Mouse (Mus musculus) gastrocnemius, adult 18-20 months (tissue): ENCODE data around the gene Ush1c. TPM values are rescaled to one million over a fixed set of nuclear protein-coding genes. Genes with fewer than 3 reads are reported as not detected.
A peak's percentile ranks its signal among the peaks of the same experiment; 100 is the strongest.
"Not testable (repeated sequence)": the region's sequence is repeated elsewhere in the genome, so short reads cannot be mapped to it uniquely, and the experiment has no call there.

Source experiments
- DNase-seq: peaks from one replicate; pipeline ENCODE4 v3.0.0; 2021; ENCODE audit warnings: low spot score
- total RNA-seq, 2 experiments: library from RNA; stranded (reverse); gene quantifications; 2 replicates each; pipeline ENCODE4 v1.2.3; 2021

Ush1c gene
- total RNA-seq, 2 experiments from 2014 or later: 9.5 to 11.0 TPM

GRCm38 (mm10) chr7:46208131-46208530, 30.2 kb downstream of the Ush1c start:
- DNase-seq: no peak

- DNase-seq: peak; percentile 50
Observed at GRCm38 (mm10) chr7:46204775-46205174, 33.5 kb downstream of the Ush1c start.

GRCm38 (mm10) chr7:46204046-46204471, 34.2 kb downstream of the Ush1c start:
- peak; percentile 70 for DNase-seq

- DNase-seq: no peak
Observed at GRCm38 (mm10) chr7:46201649-46202048, 36.7 kb downstream of the Ush1c start.

GRCm38 (mm10) chr7:46200021-46200420, 38.3 kb downstream of the Ush1c start:
- no peak for DNase-seq

- peak; percentile 39 for DNase-seq
Observed at GRCm38 (mm10) chr7:46195356-46195755, 42.9 kb downstream of the Ush1c start.

GRCm38 (mm10) chr7:46184232-46184631, 54.1 kb downstream of the Ush1c start:
- DNase-seq: no peak

GRCm38 (mm10) chr7:46181590-46181989, 56.7 kb downstream of the Ush1c start:
- peak; percentile 54 for DNase-seq

GRCm38 (mm10) chr7:46179431-46180275, 58.6 kb downstream of the Ush1c start, which contains the start of gene Abcc8:
Abcc8 (minus strand) TSS chr7:46180033.
- DNase-seq: no peak

- not testable (repeated sequence) for DNase-seq
Observed at GRCm38 (mm10) chr7:46168980-46169379, 69.3 kb downstream of the Ush1c start.

GRCm38 (mm10) chr7:46168402-46168801, 69.9 kb downstream of the Ush1c start:
- DNase-seq: no peak

- no peak for DNase-seq
Observed at GRCm38 (mm10) chr7:46167901-46168300, 70.4 kb downstream of the Ush1c start.

GRCm38 (mm10) chr7:46165876-46166275, 72.4 kb downstream of the Ush1c start:
- DNase-seq: no peak

- DNase-seq: no peak
Observed at GRCm38 (mm10) chr7:46162731-46163130, 75.6 kb downstream of the Ush1c start.

- DNase-seq: peak; percentile 51
Observed at GRCm38 (mm10) chr7:46162132-46162727, 76.1 kb downstream of the Ush1c start.

GRCm38 (mm10) chr7:46161615-46162014, 76.7 kb downstream of the Ush1c start:
- DNase-seq: no peak

GRCm38 (mm10) chr7:46157746-46158145, 80.6 kb downstream of the Ush1c start:
- no peak for DNase-seq

- DNase-seq: no peak
Observed at GRCm38 (mm10) chr7:46154498-46155488, 83.5 kb downstream of the Ush1c start.

- no peak for DNase-seq
Observed at GRCm38 (mm10) chr7:46152819-46153351, 85.4 kb downstream of the Ush1c start.

GRCm38 (mm10) chr7:46147417-46147816, 90.9 kb downstream of the Ush1c start:
- no peak for DNase-seq

GRCm38 (mm10) chr7:46146675-46147308, 91.5 kb downstream of the Ush1c start:
- DNase-seq: no peak
